Mouse (Mus musculus) heart, embryonic 15.5 days (tissue): ENCODE measurements around the gene Suox. TPM values are rescaled to one million over a fixed set of nuclear protein-coding genes. Genes with fewer than 3 reads are reported as not detected.

ENCODE experiments used
- ATAC-seq: fragments of 200-750 bp; cut with Nextera tagmentation; replicated peaks from 2 replicates; pipeline ENCODE4 v1.8.0; 2017; ENCODE audit warnings: low read depth, moderate TSS enrichment; ENCODE audit not compliant: insufficient number of reproducible peaks, insufficient read depth, low FRiP score
- H3K27ac ChIP-seq: fragments of 300-500 bp; sonication (generic); 2 replicates; pipeline ENCODE4 v1.5.1; 2015; ENCODE audit warnings: mild to moderate bottlenecking, inconsistent platforms
- H3K27me3 ChIP-seq: fragments of 300-500 bp; sonication (generic); 2 replicates; pipeline ENCODE4 v1.6.1; 2015; ENCODE audit warnings: inconsistent platforms
- H3K36me3 ChIP-seq: fragments of 300-500 bp; sonication (generic); 2 replicates; pipeline ENCODE4 v1.6.1; 2015; ENCODE audit warnings: mild to moderate bottlenecking, inconsistent platforms
- H3K4me1 ChIP-seq: fragments of 300-500 bp; sonication (generic); replicated peaks from 2 replicates; pipeline ENCODE4 v1.6.1; 2015; ENCODE audit warnings: inconsistent platforms
- H3K4me2 ChIP-seq: fragments of 300-500 bp; sonication (generic); 2 replicates; pipeline ENCODE4 v1.6.1; 2015; ENCODE audit warnings: inconsistent platforms, mild to moderate bottlenecking, moderate library complexity
- H3K4me3 ChIP-seq: fragments of 300-500 bp; sonication (generic); 2 replicates; pipeline ENCODE4 v1.5.1; 2015; ENCODE audit warnings: mild to moderate bottlenecking, inconsistent platforms
- H3K9ac ChIP-seq: fragments of 300-500 bp; sonication (generic); 2 replicates; pipeline ENCODE4 v1.6.1; 2015; ENCODE audit warnings: mild to moderate bottlenecking, inconsistent platforms
- H3K9me3 ChIP-seq: fragments of 300-500 bp; sonication (generic); replicated peaks from 2 replicates; pipeline ENCODE4 v1.6.1; 2016; ENCODE audit warnings: inconsistent platforms
- WGBS: fragments of 180-500 bp; shearing (Covaris S2); methylation state at CpG from one replicate; pipeline ENCODE4 v1.1.7; 2015; ENCODE audit warnings: mixed read lengths; 5-methylcytosine and 5-hydroxymethylcytosine counted together
- polyA plus RNA-seq: library from polyadenylated mRNA; unstranded; fragments of >200 nt; fragmentation: Nextera tagmentation; extraction: Ambion mirVana; gene quantifications from 2 replicates; pipeline ENCODE4 v1.2.1, GENCODE M21; 2015

Suox gene
- polyA plus RNA-seq, 1 experiment from 2014 or later, result 11.1 TPM

DNA sequence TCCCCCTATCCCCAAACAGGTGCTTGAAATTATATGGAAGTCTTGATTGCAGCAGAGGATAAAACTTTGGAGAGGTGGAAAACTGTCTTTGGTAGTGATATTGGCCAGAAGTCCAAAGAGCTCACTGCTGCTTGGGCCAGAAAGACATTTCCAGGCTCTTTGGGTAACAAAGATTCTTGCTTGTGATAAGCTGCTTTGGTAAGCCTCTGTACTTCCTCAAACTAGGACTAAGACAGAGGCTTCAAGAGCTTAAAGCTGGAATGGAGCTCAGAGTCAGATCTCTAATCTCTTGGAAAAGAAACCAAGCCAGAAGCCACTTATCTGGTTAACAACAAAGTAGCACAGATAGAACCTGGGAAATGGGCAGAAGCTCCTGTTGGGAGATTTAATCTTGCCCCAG is 11.4 kb downstream of the Suox start:
- ATAC-seq, result no peak
- H3K4me2 ChIP-seq, result no peak overlapping the region

DNA sequence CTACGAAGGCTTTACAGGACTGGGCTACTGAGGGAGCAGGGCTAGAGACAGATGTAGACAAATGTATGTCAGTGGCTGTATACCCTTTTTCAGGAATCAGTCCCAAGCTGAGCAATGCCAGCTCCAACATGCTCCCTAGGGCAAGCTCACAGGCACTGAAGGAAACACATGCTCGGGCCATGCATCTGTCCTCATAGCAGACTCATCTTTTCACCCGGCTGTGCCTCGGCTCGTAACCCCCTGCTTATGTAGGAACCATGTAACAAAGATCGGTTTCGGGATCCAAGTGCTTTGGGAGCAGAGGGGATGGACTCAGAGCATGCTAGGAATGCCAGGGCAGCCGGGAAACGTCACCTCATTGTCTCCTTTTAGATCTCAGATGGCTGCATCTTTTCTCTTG is 14.4 kb downstream of the Suox start:
- H3K36me3 ChIP-seq, result no peaks in the 10 kb centered on the region
- ATAC-seq, result no peak
- peaks cover 6% of the 10 kb centered on the region for H3K4me1 ChIP-seq
- no peak overlapping the region for H3K27ac ChIP-seq
- no peak overlapping the region for H3K4me2 ChIP-seq
- no peak overlapping the region for H3K4me3 ChIP-seq
- H3K9ac ChIP-seq, result no peak overlapping the region
- WGBS, result 40% methylated on average over 9 of the region's 9 CpGs
- no peaks in the 10 kb centered on the region for H3K9me3 ChIP-seq
- no peaks in the 10 kb centered on the region for H3K27me3 ChIP-seq

More for the DNA sequence above, 11.4 kb downstream of the Suox start:
- Histone ChIP-seq H3K4me1 (0 out of 2 replicates have a peak, but pooled peaks cover 3% of the 10 kb centered on the region), H3K27ac (no peak overlapping the region), H3K9me3 (no peaks in the 10 kb centered on the region), H3K27me3 (no peaks in the 10 kb centered on the region), H3K36me3 (no peaks in the 10 kb centered on the region), H3K9ac (no peak overlapping the region), H3K4me3 (no peak overlapping the region)

DNA sequence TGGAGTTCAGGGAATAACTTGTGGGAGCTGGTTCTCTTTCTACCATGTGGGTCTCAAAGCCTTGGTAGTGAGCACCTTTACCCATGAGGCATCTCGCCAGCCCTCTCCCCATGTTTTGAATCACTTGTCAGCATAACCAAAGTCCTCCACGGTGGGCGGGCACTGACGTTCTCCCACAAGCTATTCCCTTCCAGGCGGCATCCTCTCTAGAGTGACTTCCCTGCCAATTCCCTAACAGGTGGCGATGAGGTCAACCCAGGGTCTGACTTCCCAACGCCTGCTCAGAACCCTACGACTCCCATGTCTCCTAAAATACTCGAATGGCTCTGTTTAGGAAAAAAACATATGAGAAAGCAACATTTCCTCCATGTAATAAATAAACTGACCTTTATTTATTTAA is 16.0 kb downstream of the Suox start:
- H3K9ac ChIP-seq, result no peak overlapping the region
- ATAC-seq, result no peak
- no peak overlapping the region for H3K4me3 ChIP-seq
- no peaks in the 10 kb centered on the region for H3K36me3 ChIP-seq
- no peak overlapping the region for H3K4me2 ChIP-seq
- H3K9me3 ChIP-seq, result no peaks in the 10 kb centered on the region
- no peaks in the 10 kb centered on the region for H3K27me3 ChIP-seq
- H3K27ac ChIP-seq, result no peak overlapping the region
- WGBS, result 54% methylated on average over 9 of the region's 9 CpGs
- H3K4me1 ChIP-seq, result peaks cover 6% of the 10 kb centered on the region

DNA sequence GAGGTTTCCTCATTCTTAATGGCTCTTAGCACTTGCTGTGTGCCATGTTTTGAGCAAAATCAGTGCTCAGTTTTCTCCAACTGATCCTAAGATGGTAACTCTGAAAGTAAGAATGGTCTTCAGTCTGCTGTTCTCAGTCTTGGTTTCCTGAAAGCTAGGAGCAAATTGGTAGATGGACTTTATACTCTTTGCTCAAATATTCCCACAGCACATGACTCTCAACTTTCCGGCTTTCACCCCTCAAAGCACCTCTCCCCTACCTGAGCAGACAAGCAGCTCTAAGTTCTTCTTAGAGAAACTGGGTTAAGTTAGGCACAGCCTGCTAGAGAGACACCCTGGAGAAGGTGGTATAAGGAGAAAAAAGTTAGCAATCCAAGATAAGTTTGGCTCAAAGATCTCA is 17.1 kb downstream of the Suox start:
- Histone ChIP-seq H3K4me2 (no peak overlapping the region), H3K36me3 (no peaks in the 10 kb centered on the region), H3K27ac (no peak overlapping the region), H3K9ac (no peak overlapping the region), H3K27me3 (no peaks in the 10 kb centered on the region), H3K9me3 (no peaks in the 10 kb centered on the region), H3K4me3 (no peak overlapping the region), H3K4me1 (peaks cover 6% of the 10 kb centered on the region)
- 79% methylated on average over 1 of the region's 1 CpGs for WGBS
- no peak for ATAC-seq

DNA sequence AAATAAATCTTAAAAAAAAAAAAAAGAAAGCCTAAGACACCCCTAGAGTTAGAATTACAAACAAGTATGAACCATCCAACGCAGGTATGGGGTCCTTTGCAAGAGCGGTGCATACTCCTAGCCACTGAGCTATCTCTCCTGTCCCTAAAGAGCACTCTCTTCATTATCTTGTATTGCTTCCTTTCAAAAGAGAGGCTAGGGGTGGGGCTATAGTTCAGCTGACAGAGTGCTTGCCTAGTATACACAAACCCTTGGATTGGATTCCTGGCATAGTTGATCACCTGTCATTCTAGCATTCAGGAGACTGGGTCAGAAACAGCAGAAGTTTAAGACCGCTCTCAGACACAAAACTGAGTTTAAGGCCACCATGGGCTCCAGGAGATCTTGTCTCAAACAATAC is 18.6 kb downstream of the Suox start:
- no peaks in the 10 kb centered on the region for H3K27me3 ChIP-seq
- WGBS, result 37% methylated on average over 3 of the region's 3 CpGs
- H3K27ac ChIP-seq, result no peak overlapping the region
- H3K4me2 ChIP-seq, result no peak overlapping the region
- H3K36me3 ChIP-seq, result no peaks in the 10 kb centered on the region
- no peak overlapping the region for H3K9ac ChIP-seq
- H3K9me3 ChIP-seq, result no peaks in the 10 kb centered on the region
- no peak for ATAC-seq
- peaks cover 6% of the 10 kb centered on the region for H3K4me1 ChIP-seq
- no peak overlapping the region for H3K4me3 ChIP-seq

DNA sequence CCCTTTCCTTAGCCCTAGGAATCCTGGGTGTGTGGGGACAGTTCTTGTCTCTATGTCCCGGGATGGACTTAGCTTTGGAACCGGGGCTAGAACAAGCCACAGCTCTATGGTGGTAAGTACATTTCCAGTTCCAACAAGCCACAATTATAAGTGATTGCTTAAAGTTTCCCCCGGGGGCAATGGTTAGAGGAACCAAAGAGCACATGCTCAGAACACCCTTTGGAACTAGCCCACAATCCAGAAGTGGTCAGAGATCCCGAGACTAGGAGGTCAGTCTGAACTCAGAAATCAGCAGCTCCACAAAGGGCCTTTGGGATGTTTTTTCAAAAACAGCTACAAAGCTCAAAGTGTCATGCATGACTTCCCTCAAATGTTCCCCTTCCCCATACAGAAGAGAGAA is 20.0 kb downstream of the Suox start:
- H3K9ac ChIP-seq, result no peak overlapping the region
- H3K4me3 ChIP-seq, result no peak overlapping the region
- H3K27ac ChIP-seq, result no peak overlapping the region
- peaks cover 3% of the 10 kb centered on the region for H3K4me1 ChIP-seq
- WGBS, result 70% methylated on average over 4 of the region's 4 CpGs
- H3K9me3 ChIP-seq, result no peaks in the 10 kb centered on the region
- H3K36me3 ChIP-seq, result no peaks in the 10 kb centered on the region
- no peaks in the 10 kb centered on the region for H3K27me3 ChIP-seq
- ATAC-seq, result no peak
- H3K4me2 ChIP-seq, result no peak overlapping the region

DNA sequence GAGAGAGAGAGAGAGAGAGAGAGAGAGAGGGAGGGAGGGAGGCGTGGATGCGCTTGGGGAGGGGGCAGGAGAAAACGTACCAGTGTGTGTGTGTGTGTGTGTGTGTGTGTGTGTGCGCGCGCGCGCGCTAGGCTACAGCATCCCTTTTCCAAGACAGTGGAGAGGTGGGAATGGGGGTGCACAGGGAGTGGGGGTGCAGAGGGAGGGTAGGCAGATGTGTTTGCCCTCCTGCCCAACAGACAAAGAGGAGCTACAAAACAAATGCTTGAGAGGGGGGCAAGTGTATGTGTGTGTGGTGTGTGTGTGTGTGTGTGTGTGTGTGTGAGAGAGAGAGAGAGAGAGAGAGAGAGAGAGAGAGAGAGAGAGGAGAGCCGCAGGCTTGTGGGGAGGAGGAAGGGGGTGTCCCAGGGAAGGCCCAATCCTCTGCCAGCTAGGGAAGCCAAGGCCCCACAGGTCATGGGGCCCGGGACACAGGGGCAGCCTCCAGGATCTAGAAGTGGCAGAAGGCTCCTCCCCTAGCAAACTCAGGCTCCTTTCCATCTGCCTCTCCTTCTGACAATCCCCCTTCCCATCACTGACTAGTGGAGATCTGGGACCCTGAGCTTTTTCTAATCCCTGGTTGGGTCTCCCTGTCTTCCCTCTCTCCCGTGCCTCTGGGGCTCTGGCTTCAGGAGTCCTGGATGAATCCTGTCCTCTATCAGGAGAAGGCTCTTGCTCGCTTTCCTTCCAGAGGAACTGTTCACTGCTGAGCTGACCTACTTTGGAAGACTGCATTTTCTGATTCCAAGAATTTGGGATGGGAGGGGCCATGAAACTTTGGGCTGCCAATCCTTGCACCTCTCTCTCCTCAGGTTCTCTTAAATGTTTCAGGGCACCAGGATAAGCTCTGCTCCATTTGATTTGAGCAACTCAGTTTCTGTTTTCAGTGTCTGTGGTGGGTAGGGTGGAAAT is 27.5 kb downstream of the Suox start:
- Histone ChIP-seq H3K9ac (0 out of 2 replicates have a peak overlapping the region, but pooled peaks have one; percentile 27), H3K4me1 (peaks cover 22% of the 10 kb centered on the region), H3K4me2 (peak overlapping the region; percentile 92), H3K4me3 (peak overlapping the region; percentile 61), H3K9me3 (no peaks in the 10 kb centered on the region), H3K27ac (peak overlapping the region; percentile 42), H3K36me3 (no peaks in the 10 kb centered on the region), H3K27me3 (no peaks in the 10 kb centered on the region)
- ATAC-seq, result peak; percentile 61; the same call in 1 of the 2 replicates
- 14% methylated on average over 12 of the region's 13 CpGs for WGBS

DNA sequence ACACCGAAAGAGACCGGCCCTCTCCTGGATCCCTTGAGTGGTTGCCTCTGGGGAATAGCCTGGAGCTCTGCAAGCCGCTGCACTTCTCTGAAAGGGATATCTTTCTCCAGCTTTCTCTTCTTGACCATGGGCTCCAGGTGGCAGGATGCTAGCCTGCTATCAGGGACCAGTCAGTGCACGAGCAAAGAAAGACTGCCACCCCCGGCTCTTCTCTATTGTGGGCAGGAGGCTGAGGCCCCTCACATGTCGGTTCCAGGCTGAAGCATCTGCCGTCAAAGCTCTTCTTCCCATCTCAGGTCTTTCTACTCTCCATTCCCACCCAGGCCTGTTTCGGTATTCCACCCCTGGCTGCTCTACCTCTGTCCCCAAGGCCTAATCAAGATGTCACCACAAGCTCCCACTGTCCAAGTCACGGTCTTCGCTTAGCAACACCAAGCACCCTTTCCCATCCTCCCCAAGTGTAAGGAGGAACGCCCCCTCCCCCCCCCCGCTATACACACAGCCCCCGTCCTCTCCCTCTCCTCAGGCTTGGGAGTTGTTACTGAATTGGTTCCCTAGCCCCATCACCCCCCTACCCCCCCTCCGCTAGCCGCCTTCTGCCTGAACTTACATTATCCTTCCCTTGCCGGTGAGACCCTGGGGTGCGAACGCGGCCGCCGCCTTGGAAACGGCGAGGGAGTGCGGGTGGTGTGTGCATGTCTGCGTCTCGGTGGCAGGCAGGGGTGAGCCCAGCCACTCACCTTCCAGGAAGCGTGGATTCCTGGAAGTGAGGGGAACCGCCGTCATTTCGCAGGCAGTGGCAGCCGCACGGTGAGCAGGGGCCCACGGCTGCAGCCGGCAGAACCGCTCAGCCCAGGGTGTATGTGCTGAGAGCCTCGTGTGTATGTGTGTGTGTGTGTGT is 28.5 kb downstream of the Suox start, which contains the start of gene Ikzf4:
Gene Ikzf4 (minus strand): TSS at position 881 of the 901 bp plus-strand sequence.
- Histone ChIP-seq H3K27me3 (no peaks in the 10 kb centered on the region), H3K36me3 (no peaks in the 10 kb centered on the region), H3K4me1 (peaks cover 22% of the 10 kb centered on the region), H3K27ac (peak within 1 kb of the TSS; percentile 42), H3K9ac (peak within 1 kb of the TSS; percentile 61), H3K4me2 (peak within 1 kb of the TSS; percentile 92), H3K9me3 (no peaks in the 10 kb centered on the region), H3K4me3 (peak within 1 kb of the TSS; percentile 61)
- ATAC-seq, result peak; percentile 68
- WGBS, result 4% methylated on average over 36 of the region's 36 CpGs

DNA sequence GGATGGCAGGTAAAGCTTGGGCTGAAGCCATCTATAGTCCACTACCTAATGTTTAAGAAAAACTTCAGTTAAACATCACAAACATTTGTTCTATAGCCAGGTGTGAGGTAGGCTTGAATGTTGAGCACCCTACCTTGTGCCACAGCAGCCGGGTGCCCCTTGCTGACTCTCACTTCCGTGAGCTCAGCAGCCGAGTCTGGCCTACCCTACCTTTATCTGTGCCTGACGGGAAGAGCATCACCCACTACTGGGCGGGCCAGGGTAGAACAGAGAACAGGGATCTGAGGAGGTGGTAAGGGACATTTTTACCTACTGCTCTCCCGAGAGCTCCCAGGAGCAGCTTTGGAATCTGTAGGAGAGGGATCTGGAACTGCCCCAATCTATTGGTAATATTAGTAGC is 31.1 kb downstream of the Suox start:
- no peaks in the 10 kb centered on the region for H3K27me3 ChIP-seq
- no peaks in the 10 kb centered on the region for H3K9me3 ChIP-seq
- 75% methylated on average over 6 of the region's 6 CpGs for WGBS
- no peak overlapping the region for H3K4me3 ChIP-seq
- no peak overlapping the region for H3K9ac ChIP-seq
- ATAC-seq, result no peak
- no peak overlapping the region for H3K4me2 ChIP-seq
- H3K27ac ChIP-seq, result no peak overlapping the region
- H3K36me3 ChIP-seq, result no peaks in the 10 kb centered on the region
- H3K4me1 ChIP-seq, result peaks cover 22% of the 10 kb centered on the region

DNA sequence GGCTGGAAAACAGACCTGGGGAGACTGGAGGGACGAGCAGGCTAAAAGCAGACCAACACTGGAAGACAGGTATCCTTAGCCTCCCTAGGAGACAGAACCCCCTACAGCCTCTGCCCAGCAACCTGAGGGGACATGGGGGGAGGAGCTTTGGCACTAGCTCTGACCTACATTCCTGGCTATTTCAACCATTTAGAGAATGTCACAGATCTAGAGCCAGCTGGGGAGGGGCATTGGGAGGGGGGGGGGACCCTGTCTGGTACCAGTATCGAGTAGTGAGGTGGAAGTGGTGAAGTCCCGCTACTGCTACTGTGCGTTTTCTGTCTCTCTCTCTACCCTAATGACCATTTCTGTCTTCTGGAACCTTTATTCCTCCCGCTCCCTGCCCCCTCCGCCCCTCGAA is 32.0 kb downstream of the Suox start:
- peaks cover 26% of the 10 kb centered on the region for H3K4me1 ChIP-seq
- H3K36me3 ChIP-seq, result no peaks in the 10 kb centered on the region
- no peak overlapping the region for H3K27ac ChIP-seq
- no peaks in the 10 kb centered on the region for H3K9me3 ChIP-seq
- ATAC-seq, result no peak
- 51% methylated on average over 7 of the region's 7 CpGs for WGBS
- no peaks in the 10 kb centered on the region for H3K27me3 ChIP-seq
- H3K4me3 ChIP-seq, result no peak overlapping the region
- H3K4me2 ChIP-seq, result peak overlapping the region; percentile 33
- no peak overlapping the region for H3K9ac ChIP-seq

DNA sequence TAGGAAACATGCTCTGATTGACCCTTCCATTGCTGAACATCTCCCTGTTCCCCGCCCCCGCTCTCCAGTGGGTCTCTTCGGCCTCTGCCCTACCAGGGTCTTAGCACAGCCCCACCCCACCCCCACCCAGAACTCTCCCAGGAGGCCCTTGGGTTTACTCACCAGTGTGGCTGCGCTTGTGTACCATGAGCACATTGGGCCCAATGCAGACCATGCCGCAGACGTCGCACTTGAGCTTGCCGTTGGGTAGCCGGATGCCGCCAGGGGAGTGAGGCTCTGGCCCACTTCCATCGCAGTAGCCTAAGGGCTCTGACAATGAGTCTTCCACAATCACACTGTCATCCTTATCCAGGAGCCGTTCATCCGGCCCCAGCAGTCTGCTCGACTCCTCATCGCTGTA is 33.0 kb downstream of the Suox start:
- H3K4me2 ChIP-seq, result no peak overlapping the region
- H3K36me3 ChIP-seq, result no peaks in the 10 kb centered on the region
- H3K27me3 ChIP-seq, result no peaks in the 10 kb centered on the region
- WGBS, result 89% methylated on average over 15 of the region's 15 CpGs
- peaks cover 18% of the 10 kb centered on the region for H3K4me1 ChIP-seq
- H3K9me3 ChIP-seq, result no peaks in the 10 kb centered on the region
- no peak overlapping the region for H3K27ac ChIP-seq
- no peak for ATAC-seq
- no peak overlapping the region for H3K4me3 ChIP-seq
- no peak overlapping the region for H3K9ac ChIP-seq
